Mouse (Mus musculus): ENCODE measurements around the gene Notum. TPM values are rescaled to one million over a fixed set of nuclear protein-coding genes. Genes with fewer than 3 reads are reported as not detected.

The Notum gene
- total RNA-seq (2023): not detected

GRCm38 (mm10) chr11:120661076-120661460, at the start of gene Notum:
Notum (minus strand) TSS chr11:120661175.

GRCm38 (mm10) chr11:120672687-120673593, 12.0 kb upstream of the Notum start, which contains the start of gene Aspscr1:
Aspscr1 (plus strand) TSS chr11:120672973.

GRCm38 (mm10) chr11:120648001-120648476, 12.9 kb downstream of the Notum start, which contains the start of gene Myadml2:
Myadml2 (minus strand) TSS chr11:120648158.

GRCm38 (mm10) chr11:120643601-120643987, 17.4 kb downstream of the Notum start, which contains the start of gene Pycr1:
Pycr1 (minus strand) TSS chr11:120643769.

GRCm38 (mm10) chr11:120633520-120634343, 27.2 kb downstream of the Notum start, which contains the start of gene Mafg:
Mafg (minus strand) TSS chr11:120633600.

GRCm38 (mm10) chr11:120625152-120625775, 35.7 kb downstream of the Notum start, which contains the start of gene Sirt7:
Sirt7 (minus strand) TSS chr11:120625240.

GRCm38 (mm10) chr11:120617519-120618112, 43.4 kb downstream of the Notum start, which contains the start of gene Pcyt2:
Pcyt2 (minus strand) TSS chr11:120617936.

GRCm38 (mm10) chr11:120608241-120609034, 52.5 kb downstream of the Notum start, which contains the start of gene Npb:
Npb (plus strand) TSS chr11:120608477.

Other genes starting within 250 kb of the Notum start
- 10 to 100 TPM; 57.3 to 70.4 TPM for gene Nploc4, start 223.5 kb downstream of the Notum start, total RNA-seq (2023)
- 10 to 100 TPM in 1 of 2 experiments, not detected in 1; 50.9 TPM for gene Tspan10, start 218.5 kb downstream of the Notum start, total RNA-seq (2023)
- gene Pde6g, start 207.7 kb downstream of the Notum start, total RNA-seq (2023): under 1 TPM in 1 of 2 experiments, not detected in 1; 0.32 TPM
- 1 to 10 TPM; 5.4 to 9.3 TPM for gene Oxld1, start 203.1 kb downstream of the Notum start, total RNA-seq (2023)
- 10 to 100 TPM; 37.4 to 41.2 TPM for gene Ccdc137, start 203.1 kb downstream of the Notum start, total RNA-seq (2023)
- 10 to 100 TPM; 13.0 to 15.9 TPM for gene Arl16, start 193.6 kb downstream of the Notum start, total RNA-seq (2023)
- 10 to 100 TPM; 38.9 to 39.5 TPM for gene Mrpl12, start 176.6 kb downstream of the Notum start, total RNA-seq (2023)
- 10 to 100 TPM; 14.7 to 15.0 TPM for gene Slc25a10, start 169.3 kb downstream of the Notum start, total RNA-seq (2023)
- not detected for gene Gcgr, start 130.5 kb downstream of the Notum start, total RNA-seq (2023)
- 10 to 100 TPM; 40.5 to 43.6 TPM for gene Mcrip1, start 111.4 kb downstream of the Notum start, total RNA-seq (2023)
- not detected for gene Ppp1r27, start 110.0 kb downstream of the Notum start, total RNA-seq (2023)
- gene P4hb, start 87.9 kb downstream of the Notum start, total RNA-seq (2023): 100 to 1,000 TPM; 141 to 149 TPM
- 100 to 1,000 TPM; 520 to 527 TPM for gene Arhgdia, start 79.6 kb downstream of the Notum start, total RNA-seq (2023)
- 100 to 1,000 TPM; 130 to 143 TPM for gene Alyref, start 62.8 kb downstream of the Notum start, total RNA-seq (2023)
- 10 to 100 TPM; 50.0 to 53.1 TPM for gene Anapc11, start 62.8 kb downstream of the Notum start, total RNA-seq (2023)
- gene Npb, start 52.7 kb downstream of the Notum start, total RNA-seq (2023): 1 to 10 TPM; 1.6 to 2.4 TPM
- 100 to 1,000 TPM; 107 to 119 TPM for gene Pcyt2, start 43.2 kb downstream of the Notum start, total RNA-seq (2023)
- gene Sirt7, start 35.9 kb downstream of the Notum start, total RNA-seq (2023): 100 to 1,000 TPM; 124 to 136 TPM
- gene Mafg, start 27.6 kb downstream of the Notum start, total RNA-seq (2023): 10 to 100 TPM; 48.0 to 54.0 TPM
- under 1 TPM in 1 of 2 experiments, not detected in 1; 0.81 TPM for gene Pycr1, start 17.4 kb downstream of the Notum start, total RNA-seq (2023)
- gene Myadml2, start 13.0 kb downstream of the Notum start, total RNA-seq (2023): 1 to 10 TPM in 1 of 2 experiments, not detected in 1; 1.4 TPM
- gene Aspscr1, start 11.8 kb upstream of the Notum start, total RNA-seq (2023): 100 to 1,000 TPM in 1 of 2 experiments, 10 to 100 TPM in 1; 97.4 to 100 TPM
- 10 to 100 TPM; 30.5 to 32.1 TPM for gene Cenpx, start 52.6 kb upstream of the Notum start, total RNA-seq (2023)
- 10 to 100 TPM; 38.6 to 46.7 TPM for gene Lrrc45, start 52.8 kb upstream of the Notum start, total RNA-seq (2023)
- gene Rac3, start 60.3 kb upstream of the Notum start, total RNA-seq (2023): 1 to 10 TPM; 1.1 to 1.5 TPM
- 10 to 100 TPM; 12.1 to 18.0 TPM for gene Dcxr, start 66.1 kb upstream of the Notum start, total RNA-seq (2023)
- not detected for gene Cbr2, start 70.9 kb upstream of the Notum start, total RNA-seq (2023)
- 10 to 100 TPM; 32.7 to 39.2 TPM for gene Hmga1b, start 101.6 kb upstream of the Notum start, total RNA-seq (2023)
- gene Rfng, start 123.0 kb upstream of the Notum start, total RNA-seq (2023): 10 to 100 TPM; 14.3 to 15.5 TPM
- gene Gps1, start 123.1 kb upstream of the Notum start, total RNA-seq (2023): 10 to 100 TPM; 75.3 to 86.7 TPM
- gene Dus1l, start 135.2 kb upstream of the Notum start, total RNA-seq (2023): 10 to 100 TPM; 62.1 to 78.8 TPM
- gene Fasn, start 163.4 kb upstream of the Notum start, total RNA-seq (2023): 100 to 1,000 TPM; 107 to 111 TPM

All from B cell, adult 67 days (primary cell).